Mouse (Mus musculus) spleen, adult 2 months (tissue): ENCODE measurements around the gene Prickle4.

Experiments
- CTCF ChIP-seq: fragments of 200-500 bp; IDR thresholded peaks from 2 replicates; pipeline ENCODE4 v1.5.1; 2011; ENCODE audit warnings: mild to moderate bottlenecking, inconsistent platforms; ENCODE audit not compliant: insufficient read depth, insufficient read length, insufficient replicate concordance; ENCODE audit errors: extremely low read depth
- POLR2A ChIP-seq: fragments of 200-500 bp; IDR thresholded peaks from 2 replicates; pipeline ENCODE4 v1.6.1; 2011; ENCODE audit warnings: low read depth, low read length, inconsistent platforms

- no peak for TF ChIP-seq POLR2A
- no peak for TF ChIP-seq CTCF
Observed at GRCm38 (mm10) chr17:47703556-47703955, 9.0 kb upstream of the Prickle4 start.
